Mouse (Mus musculus) heart, adult 2 months (tissue): ENCODE measurements around the gene Rnaseh2b. TPM values are rescaled to one million over a fixed set of nuclear protein-coding genes. Genes with fewer than 3 reads are reported as not detected.
A peak's percentile ranks its signal among the peaks of the same experiment; 100 is the strongest.

Experiments
- DNase-seq, 2 experiments: peaks; one replicate each; pipeline ENCODE4 v3.0.0; 2021
- H3K27ac ChIP-seq: fragments of 200-600 bp; 2 replicates; pipeline ENCODE4 v1.8.1; 2022
- H3K27me3 ChIP-seq: fragments of 200-500 bp; 2 replicates; pipeline ENCODE4 v1.6.1; 2012; ENCODE audit warnings: mild to moderate bottlenecking, low read length, inconsistent platforms, mixed read lengths; ENCODE audit not compliant: control insufficient read depth, insufficient read depth
- H3K36me3 ChIP-seq: fragments of 200-500 bp; 2 replicates; pipeline ENCODE4 v1.6.1; 2012; ENCODE audit warnings: low read length, inconsistent platforms; ENCODE audit not compliant: control insufficient read depth, insufficient read depth
- H3K4me1 ChIP-seq: fragments of 200-500 bp; 2 replicates; pipeline ENCODE4 v1.6.1; 2011; ENCODE audit warnings: low read length; ENCODE audit not compliant: control insufficient read depth, insufficient read depth
- H3K4me3 ChIP-seq: fragments of 200-600 bp; 2 replicates; pipeline ENCODE4 v1.8.1; 2022
- H3K79me2 ChIP-seq: fragments of 200-500 bp; replicated peaks from 2 replicates; pipeline ENCODE4 v1.6.1; 2012; ENCODE audit warnings: mild to moderate bottlenecking, inconsistent platforms, low read length, moderate library complexity, mixed read lengths; ENCODE audit not compliant: control insufficient read depth, insufficient read depth
- H3K9ac ChIP-seq: fragments of 200-500 bp; 2 replicates; pipeline ENCODE4 v1.6.1; 2012; ENCODE audit warnings: low read depth, mild to moderate bottlenecking, control low read depth, inconsistent platforms, low read length, mixed read lengths
- CTCF ChIP-seq: fragments of 200-600 bp; IDR thresholded peaks from 2 replicates; pipeline ENCODE4 v1.8.1; 2022; ENCODE audit warnings: antibody characterized with exemption, mild to moderate bottlenecking, moderate library complexity
- EP300 ChIP-seq: fragments of 200-500 bp; IDR thresholded peaks from 2 replicates; pipeline ENCODE4 v1.6.1; 2011; ENCODE audit warnings: low read depth, low read length, control low read depth; ENCODE audit not compliant: insufficient read depth
- POLR2A ChIP-seq: fragments of 200-500 bp; IDR thresholded peaks from 2 replicates; pipeline ENCODE4 v1.6.1; 2011; ENCODE audit warnings: mild to moderate bottlenecking, low read depth, low read length, control low read depth; ENCODE audit not compliant: insufficient read depth
- WGBS: fragments of 180-500 bp; shearing (Covaris S2); methylation state at CpG from one replicate; pipeline ENCODE4 v1.1.7; 2018; 5-methylcytosine and 5-hydroxymethylcytosine counted together
- intact Hi-C: fragments of 180-260 bp; cut with DNase I; formaldehyde crosslinking; loops from one replicate; pipeline ENCODE4 v1.15.1; 2025
- long read RNA-seq: library from polyadenylated mRNA; stranded (forward); transcript quantifications from one replicate; pipeline ENCODE4 v2.0.0, GENCODE M21; 2021
- polyA plus RNA-seq: library from polyadenylated mRNA; depleted of rRNA; stranded (reverse); fragments of >200 nt; gene quantifications from 2 replicates; pipeline ENCODE4 v1.2.3, GENCODE M21; 2012; rRNA removed
- total RNA-seq, 2 experiments: library from RNA; stranded (reverse); gene quantifications; 2 replicates each; pipeline ENCODE4 v1.2.3; 2021

The Rnaseh2b gene
- total RNA-seq: 1 to 10 TPM; 9.3 to 9.8 TPM
- polyA plus RNA-seq: 3.3 and 5.0 TPM in 2 replicates
- long read RNA-seq, partial matches to known transcripts: 1 of 5 reads
- long read RNA-seq, other reads (novel, unspliced or antisense): 2 of 5 reads

- peak within 1 kb of the TSS; percentile 52 for H3K9ac ChIP-seq
- H3K36me3 ChIP-seq: no peaks in the 10 kb centered on the region
- no peak for TF ChIP-seq POLR2A
- no peak for TF ChIP-seq CTCF
- peak within 1 kb of the TSS; percentile 44 for H3K4me3 ChIP-seq
- DNase-seq: peak; percentile 16 to 19
- no peak within 1 kb of the TSS for H3K27ac ChIP-seq
- H3K4me1 ChIP-seq: peaks cover 2% of the 10 kb centered on the region; the same call in 1 of the 2 replicates
- WGBS: 5% methylated on average over 60 of the region's 60 CpGs
- no peaks in the 10 kb centered on the region for H3K27me3 ChIP-seq
- no peaks in the 10 kb centered on the region for H3K79me2 ChIP-seq
- intact Hi-C loops: no loop called here
These were observed at the start of gene Rnaseh2b, which contains the start of gene Dleu7 for GRCm38 (mm10) chr14:62292488-62293339. Rnaseh2b (plus strand) TSS chr14:62292589. Dleu7 (minus strand) TSS chr14:62293047.

- WGBS: 48% methylated on average over 2 of the region's 2 CpGs
- TF ChIP-seq EP300: no peak
- no peak for TF ChIP-seq CTCF
- no peak for TF ChIP-seq POLR2A
- Histone ChIP-seq H3K4me3 (no peak overlapping the region), H3K36me3 (no peaks in the 10 kb centered on the region), H3K9ac (no peak overlapping the region), H3K27ac (no peak overlapping the region), H3K4me1 (no peaks in the 10 kb centered on the region), H3K27me3 (no peaks in the 10 kb centered on the region), H3K79me2 (no peaks in the 10 kb centered on the region)
- intact Hi-C loops: no loop called here
- no peak for DNase-seq
These were observed 48.9 kb upstream of the Rnaseh2b start for GRCm38 (mm10) chr14:62243530-62243929.

- H3K27me3 ChIP-seq: no peaks in the 10 kb centered on the region
- DNase-seq: peak in 1 of 2 experiments; percentile 40
- TF ChIP-seq CTCF (no peak), EP300 (no peak), POLR2A (no peak)
- H3K9ac ChIP-seq: no peak overlapping the region
- WGBS: 34% methylated on average over 4 of the region's 4 CpGs
- H3K79me2 ChIP-seq: no peaks in the 10 kb centered on the region
- no peaks in the 10 kb centered on the region for H3K36me3 ChIP-seq
- H3K4me1 ChIP-seq: no peaks in the 10 kb centered on the region
- no peak overlapping the region for H3K4me3 ChIP-seq
- intact Hi-C loops: no loop called here
- H3K27ac ChIP-seq: no peak overlapping the region
These were observed 46.8 kb upstream of the Rnaseh2b start for GRCm38 (mm10) chr14:62245557-62245956.

GRCm38 (mm10) chr14:62248345-62248744 is 44.0 kb upstream of the Rnaseh2b start:
- no peak overlapping the region for H3K4me3 ChIP-seq
- no peak for DNase-seq
- H3K27me3 ChIP-seq: no peaks in the 10 kb centered on the region
- no peaks in the 10 kb centered on the region for H3K36me3 ChIP-seq
- H3K9ac ChIP-seq: no peak overlapping the region
- WGBS: 92% methylated on average over 7 of the region's 7 CpGs
- intact Hi-C loops: no loop called here
- no peak overlapping the region for H3K27ac ChIP-seq
- H3K79me2 ChIP-seq: no peaks in the 10 kb centered on the region
- H3K4me1 ChIP-seq: no peaks in the 10 kb centered on the region
- no peak for TF ChIP-seq EP300
- TF ChIP-seq CTCF: no peak
- TF ChIP-seq POLR2A: no peak

GRCm38 (mm10) chr14:62248796-62249195 is 43.6 kb upstream of the Rnaseh2b start:
- no peak for DNase-seq
- H3K4me3 ChIP-seq: no peak overlapping the region
- H3K4me1 ChIP-seq: no peaks in the 10 kb centered on the region
- H3K79me2 ChIP-seq: no peaks in the 10 kb centered on the region
- WGBS: 88% methylated on average over 10 of the region's 10 CpGs
- intact Hi-C loops: no loop called here
- H3K27me3 ChIP-seq: no peaks in the 10 kb centered on the region
- no peak overlapping the region for H3K9ac ChIP-seq
- H3K36me3 ChIP-seq: no peaks in the 10 kb centered on the region
- H3K27ac ChIP-seq: no peak overlapping the region
- TF ChIP-seq CTCF (no peak), EP300 (no peak), POLR2A (no peak)

- H3K27ac ChIP-seq: no peak overlapping the region
These were observed 43.1 kb upstream of the Rnaseh2b start for GRCm38 (mm10) chr14:62249251-62249650.

More at GRCm38 (mm10) chr14:62249251-62249650, 43.1 kb upstream of the Rnaseh2b start:
- Histone ChIP-seq H3K79me2 (no peaks in the 10 kb centered on the region), H3K27me3 (no peaks in the 10 kb centered on the region), H3K9ac (no peak overlapping the region), H3K36me3 (no peaks in the 10 kb centered on the region), H3K4me1 (no peaks in the 10 kb centered on the region), H3K4me3 (no peak overlapping the region)
- intact Hi-C loops: no loop called here
- whole genome bisulfite sequencing: 92% methylated on average over 2 of the region's 2 CpGs
- TF ChIP-seq EP300 (no peak), POLR2A (no peak), CTCF (no peak)
- no peak for DNase-seq
